ENCODE assay signal across 7 mouse cellular contexts in the genomic region with DNA sequence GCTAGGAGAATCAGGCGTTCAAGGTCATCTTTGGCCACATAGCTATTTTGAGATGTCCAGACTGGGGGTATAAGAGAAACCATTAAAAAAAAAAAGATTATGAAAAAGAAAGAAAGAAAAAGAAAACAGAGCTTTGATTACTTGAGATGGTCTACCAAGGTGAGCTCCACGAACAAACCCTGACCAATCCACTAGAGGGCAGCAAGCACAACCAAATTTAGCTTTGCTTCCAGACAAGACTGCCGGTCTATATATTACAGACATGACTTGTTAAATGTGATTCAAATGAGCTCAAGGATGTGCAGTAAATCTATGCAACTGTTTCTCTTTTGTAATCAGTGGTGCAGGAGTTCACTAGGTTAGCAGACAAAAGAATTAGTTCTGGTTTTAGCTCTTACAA. TPM values are rescaled to one million over a fixed set of nuclear protein-coding genes. Genes with fewer than 3 reads are reported as not detected.
DNase-seq lines count a peak whose midpoint lies in the region; ATAC-seq lines count a peak whose summit lies in the region.

No protein-coding gene starts in this region.

- H3K27ac ChIP-seq in liver, embryonic 11.5 days (ENCODE audit: low read depth, low read length): no peak overlapping the region
- no peak overlapping the region for H3K27ac ChIP-seq in embryonic facial prominence, embryonic 14.5 days (replicated peaks; ENCODE audit: low read depth, low read length)
- H3K27ac ChIP-seq in limb, embryonic 10.5 days: no peak overlapping the region

- H3K4me3 ChIP-seq in liver, embryonic 11.5 days (ENCODE audit: low read depth, low read length): no peak overlapping the region
- H3K4me3 ChIP-seq in embryonic facial prominence, embryonic 14.5 days (ENCODE audit: low read depth, low read length): no peak overlapping the region
- no peak overlapping the region for H3K4me3 ChIP-seq in limb, embryonic 10.5 days

- peaks cover 9% of the 10 kb centered on the region; the same call in 1 of the 2 replicates for H3K4me1 ChIP-seq in liver, embryonic 11.5 days (replicated peaks; ENCODE audit: control insufficient read depth, insufficient read depth, low read length)
- H3K4me1 ChIP-seq in embryonic facial prominence, embryonic 14.5 days (ENCODE audit: control insufficient read depth, insufficient read depth, low read length): peaks cover 5% of the 10 kb centered on the region; the same call in 1 of the 2 replicates
- H3K4me1 ChIP-seq in limb, embryonic 10.5 days: peaks cover 28% of the 10 kb centered on the region

- H3K4me2 ChIP-seq in liver, embryonic 11.5 days: no peak overlapping the region
- no peak overlapping the region for H3K4me2 ChIP-seq in embryonic facial prominence, embryonic 14.5 days (ENCODE audit: low read depth, low read length)

- H3K9me3 ChIP-seq in liver, embryonic 11.5 days (ENCODE audit: control insufficient read depth, low read length): no peaks in the 10 kb centered on the region
- 0 out of 2 replicates have a peak, but pooled peaks cover 3% of the 10 kb centered on the region for H3K9me3 ChIP-seq in embryonic facial prominence, embryonic 14.5 days (ENCODE audit: control insufficient read depth, low read length)
- no peaks in the 10 kb centered on the region for H3K9me3 ChIP-seq in limb, embryonic 10.5 days (replicated peaks)

- H3K9ac ChIP-seq in liver, embryonic 11.5 days (ENCODE audit: low read depth, low read length): no peak overlapping the region
- H3K9ac ChIP-seq in embryonic facial prominence, embryonic 14.5 days (ENCODE audit: low read depth, low read length): no peak overlapping the region

- 11% methylated on average over 3 of the region's 3 CpGs for WGBS in liver, embryonic 11.5 days
- 6% methylated on average over 3 of the region's 3 CpGs for WGBS in embryonic facial prominence, embryonic 14.5 days
- 7% methylated on average over 3 of the region's 3 CpGs for WGBS in limb, embryonic 10.5 days

- ATAC-seq in liver, embryonic 11.5 days (replicated peaks; ENCODE audit: low FRiP score): no peak
- no peak for ATAC-seq in embryonic facial prominence, embryonic 14.5 days (ENCODE audit: low read depth)

- peaks cover 41% of the 10 kb centered on the region for H3K27me3 ChIP-seq in liver, embryonic 11.5 days (replicated peaks; ENCODE audit: control insufficient read depth, insufficient read depth, low read length)
- H3K27me3 ChIP-seq in embryonic facial prominence, embryonic 14.5 days (replicated peaks; ENCODE audit: control insufficient read depth, insufficient read depth, low read length): peaks cover 38% of the 10 kb centered on the region
- peaks cover 48% of the 10 kb centered on the region for H3K27me3 ChIP-seq in limb, embryonic 10.5 days (ENCODE audit: low read depth, poor library complexity, severe bottlenecking)

- no peaks in the 10 kb centered on the region for H3K36me3 ChIP-seq in liver, embryonic 11.5 days (ENCODE audit: control insufficient read depth, insufficient read depth, low read length)
- no peaks in the 10 kb centered on the region for H3K36me3 ChIP-seq in embryonic facial prominence, embryonic 14.5 days (ENCODE audit: control insufficient read depth, insufficient read depth, low read length)
- H3K36me3 ChIP-seq in limb, embryonic 10.5 days: no peaks in the 10 kb centered on the region

- peak; percentile 75 for DNase-seq in liver
- DNase-seq in liver, embryonic 11.5 days (ENCODE audit: low spot score): no peak
- peak; percentile 48 for DNase-seq in ES-CJ7 (ENCODE audit: low read depth, low spot score)
- peak; percentile 59 for DNase-seq in adrenal gland, adult 2 months
- peak; percentile 69 for DNase-seq in embryonic facial prominence, embryonic 14.5 days (ENCODE audit: low spot score)
- peak; percentile 51 for DNase-seq in limb, embryonic 10.5 days (ENCODE audit: low spot score)
- peak; percentile 70 to 77 for DNase-seq in right cerebral cortex, adult 2 months (ENCODE audit: low spot score in 2 of 2)

RNA-seq across cellular contexts. Expression of a gene that starts 3.9 kb away (rescaled TPM):
- 2.6 and 4.2 TPM in 2 replicates for polyA plus RNA-seq in liver, embryonic 11.5 days (2014; fragmentation: Nextera tagmentation; extraction: Ambion mirVana)
- total RNA-seq in adrenal gland, adult 2 months (2021): not detected
- polyA plus RNA-seq in adrenal gland, adult 2 months (2012; rRNA removed): 2.0 and 3.2 TPM in 2 replicates
- polyA plus RNA-seq in embryonic facial prominence, embryonic 14.5 days (2014; fragmentation: Nextera tagmentation; extraction: Ambion mirVana): 0.28 and 0.34 TPM in 2 replicates
- 0.31 and 0.33 TPM in 2 replicates for polyA plus RNA-seq in limb, embryonic 10.5 days (2016; fragmentation: Nextera tagmentation; extraction: Ambion mirVana)

RNA-seq across cellular contexts. Expression of a gene that starts 12.0 kb away (rescaled TPM):
- 13.5 and 14.7 TPM in 2 replicates for polyA plus RNA-seq in liver, embryonic 11.5 days (2014; fragmentation: Nextera tagmentation; extraction: Ambion mirVana)
- total RNA-seq in adrenal gland, adult 2 months (2021): 10 to 100 TPM; 40.6 to 57.6 TPM
- polyA plus RNA-seq in adrenal gland, adult 2 months (2012; rRNA removed): 2.7 and 3.7 TPM in 2 replicates
- 5.2 and 6.0 TPM in 2 replicates for polyA plus RNA-seq in embryonic facial prominence, embryonic 14.5 days (2014; fragmentation: Nextera tagmentation; extraction: Ambion mirVana)
- polyA plus RNA-seq in limb, embryonic 10.5 days (2016; fragmentation: Nextera tagmentation; extraction: Ambion mirVana): 2.3 and 2.7 TPM in 2 replicates
